Mouse (Mus musculus) hindbrain, embryonic 10.5 days (tissue): Measurements from ENCODE around the gene Cdiptos. TPM values are rescaled to one million over a fixed set of nuclear protein-coding genes. Genes with fewer than 3 reads are reported as not detected.

Experiments
- DNase-seq: peaks from one replicate; pipeline ENCODE4 v3.0.0-alpha.2; 2017; ENCODE audit warnings: low spot score
- H3K27ac ChIP-seq: fragments of 300-500 bp; sonication (generic); 2 replicates; pipeline ENCODE4 v1.5.1; 2016; ENCODE audit warnings: mild to moderate bottlenecking, moderate library complexity
- H3K27me3 ChIP-seq: fragments of 300-500 bp; sonication (generic); 2 replicates; pipeline ENCODE4 v1.6.1; 2016; ENCODE audit warnings: mild to moderate bottlenecking; ENCODE audit not compliant: poor library complexity, insufficient read depth, severe bottlenecking
- H3K36me3 ChIP-seq: fragments of 300-500 bp; sonication (generic); 2 replicates; pipeline ENCODE4 v1.6.1; 2016; ENCODE audit warnings: mild to moderate bottlenecking, moderate library complexity
- H3K4me1 ChIP-seq: fragments of 300-500 bp; sonication (generic); replicated peaks from 2 replicates; pipeline ENCODE4 v1.6.1; 2016; ENCODE audit warnings: mild to moderate bottlenecking
- H3K4me3 ChIP-seq: fragments of 300-500 bp; sonication (generic); 2 replicates; pipeline ENCODE4 v1.5.1; 2016; ENCODE audit warnings: mild to moderate bottlenecking, moderate library complexity
- H3K9me3 ChIP-seq: fragments of 300-500 bp; sonication (generic); 2 replicates; pipeline ENCODE4 v1.6.1; 2016; ENCODE audit warnings: mild to moderate bottlenecking, moderate library complexity
- WGBS: fragments of 180-500 bp; shearing (Covaris S2); methylation state at CpG from one replicate; pipeline ENCODE4 v1.1.7; 2016; 5-methylcytosine and 5-hydroxymethylcytosine counted together
- polyA plus RNA-seq: library from polyadenylated mRNA; unstranded; fragments of >200 nt; fragmentation: Nextera tagmentation; extraction: Ambion mirVana; gene quantifications from 2 replicates; pipeline ENCODE4 v1.2.1, GENCODE M21; 2016

Gene Cdiptos
- polyA plus RNA-seq, 1 experiment from 2014 or later: 0.63 TPM

- Histone ChIP-seq H3K27ac (no peak overlapping the region), H3K4me3 (no peak overlapping the region), H3K36me3 (peaks cover 33% of the 10 kb centered on the region), H3K4me1 (0 out of 2 replicates have a peak, but pooled peaks cover 2% of the 10 kb centered on the region), H3K9me3 (no peaks in the 10 kb centered on the region), H3K27me3 (no peaks in the 10 kb centered on the region)
- no peak for DNase-seq
- 88% methylated on average over 7 of the region's 7 CpGs for WGBS
Measured at GRCm38 (mm10) chr7:126983113-126983512, 7.2 kb upstream of the Cdiptos start.

- WGBS: 95% methylated on average over 4 of the region's 4 CpGs
- DNase-seq: no peak
Measured at GRCm38 (mm10) chr7:126982054-126982453, 6.2 kb upstream of the Cdiptos start.

GRCm38 (mm10) chr7:126981601-126982000 is 5.7 kb upstream of the Cdiptos start:
- H3K4me1 ChIP-seq: peaks cover 17% of the 10 kb centered on the region
- peaks cover 38% of the 10 kb centered on the region for H3K36me3 ChIP-seq
- no peak for DNase-seq
- 94% methylated on average over 2 of the region's 2 CpGs for WGBS
- H3K27ac ChIP-seq: no peak overlapping the region
- H3K4me3 ChIP-seq: no peak overlapping the region
- H3K9me3 ChIP-seq: no peaks in the 10 kb centered on the region
- H3K27me3 ChIP-seq: no peaks in the 10 kb centered on the region

More at GRCm38 (mm10) chr7:126982054-126982453, 6.2 kb upstream of the Cdiptos start:
- H3K36me3 ChIP-seq: peaks cover 38% of the 10 kb centered on the region
- H3K27ac ChIP-seq: no peak overlapping the region
- peaks cover 12% of the 10 kb centered on the region for H3K4me1 ChIP-seq
- H3K27me3 ChIP-seq: no peaks in the 10 kb centered on the region
- H3K9me3 ChIP-seq: no peaks in the 10 kb centered on the region
- H3K4me3 ChIP-seq: no peak overlapping the region

- no peak overlapping the region for H3K4me3 ChIP-seq
- WGBS: 90% methylated on average over 6 of the region's 6 CpGs
Measured at GRCm38 (mm10) chr7:126978841-126979240, 2.9 kb upstream of the Cdiptos start.

GRCm38 (mm10) chr7:126976878-126977459 is 1.1 kb upstream of the Cdiptos start:
- no peak for DNase-seq
- H3K4me1 ChIP-seq: peaks cover 27% of the 10 kb centered on the region
- H3K9me3 ChIP-seq: no peaks in the 10 kb centered on the region
- H3K36me3 ChIP-seq: peaks cover 38% of the 10 kb centered on the region
- H3K4me3 ChIP-seq: peak overlapping the region; percentile 98
- H3K27me3 ChIP-seq: no peaks in the 10 kb centered on the region
- 28% methylated on average over 14 of the region's 14 CpGs for WGBS
- peak overlapping the region; percentile 99 for H3K27ac ChIP-seq

More at GRCm38 (mm10) chr7:126978841-126979240, 2.9 kb upstream of the Cdiptos start:
- Histone ChIP-seq H3K27ac (no peak overlapping the region), H3K9me3 (no peaks in the 10 kb centered on the region), H3K27me3 (no peaks in the 10 kb centered on the region), H3K4me1 (peaks cover 27% of the 10 kb centered on the region), H3K36me3 (peaks cover 38% of the 10 kb centered on the region)
- no peak for DNase-seq

- peaks cover 27% of the 10 kb centered on the region for H3K4me1 ChIP-seq
- no peaks in the 10 kb centered on the region for H3K27me3 ChIP-seq
- H3K27ac ChIP-seq: peak within 1 kb of the TSS; percentile 99
- H3K4me3 ChIP-seq: peak within 1 kb of the TSS; percentile 98
- H3K9me3 ChIP-seq: no peaks in the 10 kb centered on the region
- WGBS: 0% methylated on average over 1 of the region's 1 CpGs
- H3K36me3 ChIP-seq: peaks cover 33% of the 10 kb centered on the region
- no peak for DNase-seq
Measured at GRCm38 (mm10) chr7:126975893-126975949, 177 bp downstream of the Cdiptos start, which contains the start of gene Cdipt. Gene Cdipt (plus strand): TSS chr7:126975914.

GRCm38 (mm10) chr7:126975493-126975892 is 405 bp downstream of the Cdiptos start:
- peaks cover 27% of the 10 kb centered on the region for H3K4me1 ChIP-seq
- H3K36me3 ChIP-seq: peaks cover 33% of the 10 kb centered on the region
- 14% methylated on average over 8 of the region's 8 CpGs for WGBS
- no peaks in the 10 kb centered on the region for H3K27me3 ChIP-seq
- DNase-seq: no peak
- H3K27ac ChIP-seq: peak overlapping the region; percentile 99
- no peaks in the 10 kb centered on the region for H3K9me3 ChIP-seq
- H3K4me3 ChIP-seq: peak overlapping the region; percentile 98

- Histone ChIP-seq H3K27me3 (peaks cover 23% of the 10 kb centered on the region), H3K4me3 (no peak overlapping the region), H3K36me3 (peaks cover 31% of the 10 kb centered on the region), H3K4me1 (peaks cover 11% of the 10 kb centered on the region; the same call in 1 of the 2 replicates), H3K9me3 (no peaks in the 10 kb centered on the region), H3K27ac (0 out of 2 replicates have a peak overlapping the region, but pooled peaks have one; percentile 35)
- 66% methylated on average over 6 of the region's 6 CpGs for whole genome bisulfite sequencing
- no peak for DNase-seq
Measured at GRCm38 (mm10) chr7:126967361-126967760, 8.5 kb downstream of the Cdiptos start.

- Histone ChIP-seq H3K4me1 (peaks cover 11% of the 10 kb centered on the region; the same call in 1 of the 2 replicates), H3K36me3 (peaks cover 28% of the 10 kb centered on the region), H3K4me3 (no peak overlapping the region), H3K27me3 (peaks cover 36% of the 10 kb centered on the region), H3K9me3 (no peaks in the 10 kb centered on the region), H3K27ac (no peak overlapping the region)
- 81% methylated on average over 3 of the region's 3 CpGs for WGBS
- DNase-seq: no peak
Measured at GRCm38 (mm10) chr7:126965568-126965967, 10.3 kb downstream of the Cdiptos start.

GRCm38 (mm10) chr7:126963548-126964286 is 12.2 kb downstream of the Cdiptos start:
- WGBS: 26% methylated on average over 19 of the region's 19 CpGs
- no peak overlapping the region; the same call in 1 of the 2 replicates for H3K4me3 ChIP-seq

GRCm38 (mm10) chr7:126961965-126962364 is 13.9 kb downstream of the Cdiptos start:
- Histone ChIP-seq H3K27me3 (peaks cover 36% of the 10 kb centered on the region), H3K27ac (no peak overlapping the region), H3K36me3 (peaks cover 10% of the 10 kb centered on the region; the same call in 1 of the 2 replicates), H3K9me3 (no peaks in the 10 kb centered on the region), H3K4me3 (no peak overlapping the region), H3K4me1 (peaks cover 4% of the 10 kb centered on the region; the same call in 1 of the 2 replicates)
- 90% methylated on average over 4 of the region's 4 CpGs for WGBS
- no peak for DNase-seq

More at GRCm38 (mm10) chr7:126963548-126964286, 12.2 kb downstream of the Cdiptos start:
- no peak overlapping the region for H3K27ac ChIP-seq
- DNase-seq: peak; percentile 43
- H3K27me3 ChIP-seq: peaks cover 36% of the 10 kb centered on the region
- H3K4me1 ChIP-seq: peaks cover 11% of the 10 kb centered on the region; the same call in 1 of the 2 replicates
- peaks cover 21% of the 10 kb centered on the region; the same call in 1 of the 2 replicates for H3K36me3 ChIP-seq
- no peaks in the 10 kb centered on the region for H3K9me3 ChIP-seq

GRCm38 (mm10) chr7:126961095-126961494 is 14.8 kb downstream of the Cdiptos start:
- H3K36me3 ChIP-seq: peaks cover 5% of the 10 kb centered on the region; the same call in 1 of the 2 replicates
- WGBS: 91% methylated on average over 5 of the region's 5 CpGs

GRCm38 (mm10) chr7:126959780-126960179 is 16.1 kb downstream of the Cdiptos start:
- peaks cover 36% of the 10 kb centered on the region for H3K27me3 ChIP-seq
- no peaks in the 10 kb centered on the region for H3K9me3 ChIP-seq
- 83% methylated on average over 9 of the region's 9 CpGs for WGBS
- DNase-seq: no peak
- H3K4me3 ChIP-seq: no peak overlapping the region
- H3K27ac ChIP-seq: no peak overlapping the region
- peaks cover 5% of the 10 kb centered on the region; the same call in 1 of the 2 replicates for H3K36me3 ChIP-seq
- H3K4me1 ChIP-seq: peaks cover 4% of the 10 kb centered on the region; the same call in 1 of the 2 replicates

More at GRCm38 (mm10) chr7:126961095-126961494, 14.8 kb downstream of the Cdiptos start:
- Histone ChIP-seq H3K27me3 (peaks cover 36% of the 10 kb centered on the region), H3K27ac (no peak overlapping the region), H3K4me3 (no peak overlapping the region), H3K9me3 (no peaks in the 10 kb centered on the region), H3K4me1 (peaks cover 4% of the 10 kb centered on the region; the same call in 1 of the 2 replicates)
- DNase-seq: no peak
